Mouse (Mus musculus) adrenal gland, postnatal 10 days (tissue): ENCODE data around the gene Gm9508. TPM values are rescaled to one million over a fixed set of nuclear protein-coding genes. Genes with fewer than 3 reads are reported as not detected.
A peak's percentile ranks its signal among the peaks of the same experiment; 100 is the strongest.
"Not testable (repeated sequence)": the region's sequence is repeated elsewhere in the genome, so short reads cannot be mapped to it uniquely, and the experiment has no call there.

Source experiments
- DNase-seq: peaks from one replicate; pipeline ENCODE4 v3.0.0; 2021; ENCODE audit warnings: mixed read lengths
- long read RNA-seq, 2 experiments: library from polyadenylated mRNA; stranded (forward); transcript quantifications; one replicate each; pipeline ENCODE4 v2.0.0; 2021
- total RNA-seq, 2 experiments: library from RNA; stranded (reverse); gene quantifications; 2 replicates each; pipeline ENCODE4 v1.2.3; 2021

Gm9508 gene
- total RNA-seq = not detected
- long read RNA-seq, experiment 1 = 0 reads
- long read RNA-seq, experiment 2 = 0 reads

GRCm38 (mm10) chr10:77697133-77697532, at the start of gene Gm9508:
Gene Gm9508 (minus strand): TSS chr10:77697233.
- no peak for DNase-seq

DNA sequence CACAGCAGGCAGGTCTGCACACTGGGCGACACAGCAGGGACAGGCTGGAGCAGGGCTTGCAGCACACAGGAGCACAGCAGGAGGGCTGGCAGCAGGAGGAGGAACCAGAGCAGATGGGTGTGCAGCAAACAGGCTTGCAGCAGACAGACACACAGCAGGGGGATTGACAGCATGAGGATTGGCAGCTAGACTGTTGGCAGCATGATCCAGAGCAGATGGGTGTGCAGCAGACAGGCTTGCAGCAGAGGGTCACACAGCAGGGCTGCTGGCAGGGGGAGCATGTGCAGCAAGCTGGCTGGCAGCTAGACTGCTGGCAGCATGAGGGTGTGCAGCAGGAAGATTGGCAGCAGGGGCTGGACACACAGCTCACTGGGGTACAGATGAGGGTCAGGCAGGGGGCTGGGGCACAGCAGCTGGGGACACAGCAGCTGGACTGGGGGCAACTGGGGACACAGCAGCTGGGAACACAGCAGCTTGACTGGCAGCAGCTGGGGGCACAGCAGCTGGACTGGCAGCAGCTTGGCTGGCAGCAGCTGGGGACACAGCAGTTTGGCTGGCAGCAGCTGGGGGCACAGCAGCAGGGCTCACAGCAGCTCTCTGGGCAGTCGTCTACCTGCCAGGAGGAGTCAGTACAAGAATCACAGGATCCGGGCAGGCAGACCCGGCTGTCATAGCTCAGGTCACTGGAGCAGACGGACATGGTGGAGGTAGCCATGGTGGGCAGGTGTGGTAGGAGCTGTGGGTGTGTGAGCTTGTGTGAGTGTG, 45.1 kb upstream of the Gm9508 start, which contains the start of gene Gm18596:
Gm18596 (minus strand) TSS at position 715 of the 765 bp plus-strand sequence.
- not testable (repeated sequence) for DNase-seq

- no peak for DNase-seq
Observed at GRCm38 (mm10) chr10:77738929-77739328, 41.9 kb upstream of the Gm9508 start.

GRCm38 (mm10) chr10:77735928-77736327, 38.9 kb upstream of the Gm9508 start:
- no peak for DNase-seq

DNA sequence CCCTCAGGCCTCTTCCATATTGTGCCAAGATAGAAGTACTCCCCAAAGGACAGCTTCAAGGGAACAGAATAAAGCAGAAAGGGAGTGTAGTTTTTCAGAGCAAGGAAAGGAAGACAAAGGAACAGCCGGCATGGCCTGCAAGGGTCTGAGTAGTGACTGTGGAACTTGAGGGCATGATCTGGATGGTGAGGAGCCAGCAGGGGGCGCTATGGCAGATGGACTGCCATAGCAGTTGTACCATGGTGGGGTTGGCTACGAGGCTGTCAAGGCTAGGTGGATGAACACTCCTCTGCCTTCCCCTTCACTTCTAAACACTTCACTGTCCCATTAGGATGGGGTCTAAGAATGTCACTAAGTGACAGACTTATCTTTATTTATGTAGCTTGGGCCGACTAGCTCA, 32.2 kb upstream of the Gm9508 start:
- DNase-seq = peak; percentile 34

- no peak for DNase-seq
Observed at GRCm38 (mm10) chr10:77728280-77728679, 31.2 kb upstream of the Gm9508 start.

- DNase-seq = no peak
Observed at GRCm38 (mm10) chr10:77726186-77726585, 29.2 kb upstream of the Gm9508 start, which contains the start of gene Gm10100. Gene Gm10100 (plus strand): TSS chr10:77726486.

DNA sequence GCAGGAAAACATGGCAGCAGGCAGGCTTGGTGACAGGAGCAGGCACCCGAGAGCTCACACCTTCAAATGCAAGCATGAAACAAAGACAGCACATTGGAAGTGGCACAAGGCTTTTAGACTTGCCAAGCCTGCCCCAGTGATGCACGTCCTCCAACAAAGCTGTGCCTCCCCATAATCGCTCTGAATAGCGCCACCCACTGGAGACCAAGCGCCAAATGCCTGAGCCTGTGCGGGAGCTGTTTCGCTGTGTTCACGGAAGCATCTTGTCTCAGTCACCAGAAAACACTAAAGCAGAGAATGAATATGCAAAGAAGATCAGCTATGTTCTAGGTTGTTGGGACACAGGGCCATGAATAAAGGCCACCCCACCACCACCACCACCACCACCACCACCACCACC, 27.8 kb upstream of the Gm9508 start:
- no peak for DNase-seq

GRCm38 (mm10) chr10:77720299-77720698, 23.3 kb upstream of the Gm9508 start, which contains the start of gene Krtap12-1:
Gene Krtap12-1 (plus strand): TSS chr10:77720599.
- not testable (repeated sequence) for DNase-seq

DNA sequence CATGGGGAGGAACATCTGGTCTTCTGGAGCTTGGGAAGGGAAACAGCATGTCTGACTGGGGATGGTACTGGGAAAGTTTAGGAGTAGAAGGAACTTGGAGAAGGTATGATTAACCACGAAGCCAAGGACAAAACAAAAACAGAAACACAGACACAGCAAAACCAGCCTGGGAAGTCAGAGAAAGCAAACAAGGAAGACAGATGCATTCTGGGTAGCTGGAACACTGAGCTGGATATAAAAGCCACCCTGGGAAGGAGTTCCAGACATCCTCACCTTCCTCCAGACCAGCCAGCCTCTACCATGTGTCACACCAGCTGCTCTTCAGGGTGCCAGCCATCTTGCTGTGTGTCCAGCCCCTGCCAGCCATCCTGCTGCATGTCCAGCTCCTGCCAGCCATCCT, 18.5 kb upstream of the Gm9508 start, which contains the start of gene Gm10142:
Gm10142 (plus strand) TSS at position 301 of the 400 bp plus-strand sequence.
- DNase-seq = no peak

GRCm38 (mm10) chr10:77713734-77714133, 16.7 kb upstream of the Gm9508 start:
- no peak for DNase-seq

GRCm38 (mm10) chr10:77711157-77711556, 14.1 kb upstream of the Gm9508 start, which contains the start of gene Gm10024:
Gene Gm10024 (plus strand): TSS chr10:77711457.
- DNase-seq = not testable (repeated sequence)

DNA sequence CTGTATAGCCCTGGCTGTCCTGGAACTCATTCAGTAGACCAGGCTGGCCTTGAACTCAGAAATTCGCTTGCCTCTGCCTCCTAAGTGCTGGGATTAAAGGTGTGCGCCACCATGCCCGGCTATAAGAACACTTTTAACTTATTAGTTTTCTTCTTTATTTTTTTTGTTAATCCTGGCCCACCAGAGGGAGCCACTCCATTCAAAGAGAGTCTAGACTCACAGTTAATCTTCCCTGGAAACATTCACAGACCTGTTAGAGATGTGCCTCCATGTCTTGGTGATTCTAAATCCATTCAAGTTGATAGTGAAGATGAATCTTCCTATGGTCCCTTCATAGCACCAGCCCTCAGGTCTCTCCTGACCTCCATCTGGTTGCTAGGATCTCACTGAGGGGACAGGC, 12.8 kb upstream of the Gm9508 start:
- DNase-seq = no peak

DNA sequence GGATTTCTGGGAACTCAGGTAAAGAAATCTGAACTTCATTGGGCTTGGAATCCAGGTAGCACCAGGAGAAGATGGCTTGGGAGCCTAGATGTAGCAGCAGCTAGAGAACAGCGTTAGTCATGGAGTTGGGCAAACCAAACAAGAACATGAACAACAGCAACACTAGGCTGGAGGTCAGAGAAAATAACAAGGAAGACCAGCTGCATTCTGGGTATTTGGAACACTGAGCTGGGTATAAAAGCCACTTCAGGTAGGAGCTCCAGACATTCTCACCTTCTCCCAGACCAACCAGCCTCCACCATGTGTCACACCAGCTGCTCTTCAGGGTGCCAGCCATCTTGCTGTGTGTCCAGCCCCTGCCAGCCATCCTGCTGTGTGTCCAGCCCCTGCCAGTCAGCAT, 9.3 kb upstream of the Gm9508 start, which contains the start of gene Gm10272:
Gm10272 (plus strand) TSS at position 301 of the 400 bp plus-strand sequence.
- no peak for DNase-seq

GRCm38 (mm10) chr10:77690356-77690807, 6.7 kb downstream of the Gm9508 start, which contains the start of gene Gm19402:
Gene Gm19402 (minus strand): TSS chr10:77690757.
- not testable (repeated sequence) for DNase-seq

GRCm38 (mm10) chr10:77687021-77687420, 10.0 kb downstream of the Gm9508 start:
- no peak for DNase-seq

DNA sequence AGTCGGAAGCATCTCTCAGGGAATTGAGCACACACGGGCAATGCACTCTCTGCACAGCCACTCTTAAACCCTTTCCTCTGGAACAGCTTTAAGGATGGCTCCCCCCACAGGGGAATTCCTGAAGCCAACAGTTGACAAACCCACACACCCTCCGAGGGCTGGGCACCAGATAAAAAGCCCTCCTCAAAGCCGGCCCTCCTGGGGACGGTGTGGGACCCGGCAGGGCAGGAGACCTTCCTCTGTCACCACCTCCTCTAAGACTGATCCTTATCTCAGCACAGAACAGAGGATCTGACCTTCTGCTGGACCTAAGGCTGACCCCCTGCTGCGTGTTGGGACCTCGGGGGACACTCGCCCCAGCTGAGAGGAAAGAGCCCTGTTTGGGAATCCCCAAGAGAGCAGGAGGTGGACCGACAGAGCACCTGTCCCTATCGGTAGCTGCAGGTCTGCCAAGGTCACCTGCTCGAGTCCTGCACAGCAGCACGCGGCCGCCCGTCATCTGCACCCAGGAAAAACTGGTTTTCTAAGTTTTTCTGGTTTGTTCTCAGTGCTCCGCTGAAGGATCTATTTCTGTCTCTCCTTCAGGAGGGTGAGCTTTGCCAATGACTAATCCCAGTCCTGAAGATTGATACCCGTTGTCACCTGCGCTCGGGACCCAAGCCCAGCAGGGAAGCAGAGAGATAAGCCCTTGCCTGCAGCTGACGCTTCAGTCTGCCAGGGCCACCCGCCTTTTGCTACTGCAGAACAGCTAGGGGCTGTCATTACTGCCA, 11.0 kb downstream of the Gm9508 start, which contains the start of gene Tspear:
Tspear (plus strand) TSS at position 675 of the 770 bp plus-strand sequence.
- DNase-seq = no peak

DNA sequence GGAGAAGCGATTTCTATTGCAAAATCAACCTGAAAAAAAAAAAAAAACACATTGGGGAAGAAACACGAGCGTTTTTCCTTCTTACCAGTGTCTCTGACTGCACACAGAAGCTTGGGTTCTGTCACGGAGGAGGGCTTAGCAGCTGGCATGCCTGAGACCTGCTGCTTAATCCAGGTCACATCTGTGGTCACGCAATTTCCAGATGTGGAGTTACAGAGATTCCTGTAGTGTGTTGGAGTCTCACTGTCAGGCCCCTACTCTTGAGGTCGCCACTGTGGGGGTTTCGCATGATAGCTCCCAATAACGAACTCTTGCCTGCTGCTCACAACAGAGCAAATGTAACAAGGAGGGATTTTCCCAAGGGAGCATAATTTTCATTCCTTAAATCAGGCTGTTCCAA, 12.9 kb downstream of the Gm9508 start:
- no peak for DNase-seq

- DNase-seq = no peak
Observed at GRCm38 (mm10) chr10:77682994-77683393, 14.0 kb downstream of the Gm9508 start.

- no peak for DNase-seq
Observed at GRCm38 (mm10) chr10:77677562-77677961, 19.5 kb downstream of the Gm9508 start.

GRCm38 (mm10) chr10:77673765-77674164, 23.3 kb downstream of the Gm9508 start:
- DNase-seq = no peak

GRCm38 (mm10) chr10:77671519-77671918, 25.5 kb downstream of the Gm9508 start:
- no peak for DNase-seq
